Mouse (Mus musculus) spleen, postnatal 10 days (tissue): Measurements from ENCODE around the gene Sdc3.

Experiments
- DNase-seq, 2 experiments: peaks; one replicate each; pipeline ENCODE4 v3.0.0; 2021 to 2022; ENCODE audit warnings: low spot score in 2 of 2

Sdc3 gene

GRCm38 (mm10) chr4:130793180-130793501 lies 804 bp downstream of the Sdc3 start:
- DNase-seq: no peak

GRCm38 (mm10) chr4:130794771-130795170 lies 2.4 kb downstream of the Sdc3 start:
- no peak for DNase-seq

GRCm38 (mm10) chr4:130795970-130796369 lies 3.6 kb downstream of the Sdc3 start:
- no peak for DNase-seq

GRCm38 (mm10) chr4:130797201-130798051 lies 5.1 kb downstream of the Sdc3 start:
- DNase-seq: no peak

- DNase-seq: no peak
These were observed 6.1 kb downstream of the Sdc3 start for GRCm38 (mm10) chr4:130798416-130798815.

- no peak for DNase-seq
These were observed 6.8 kb downstream of the Sdc3 start for GRCm38 (mm10) chr4:130799118-130799517.

- no peak for DNase-seq
These were observed 7.2 kb downstream of the Sdc3 start for GRCm38 (mm10) chr4:130799582-130799981.

GRCm38 (mm10) chr4:130800147-130800546 lies 7.8 kb downstream of the Sdc3 start:
- DNase-seq: no peak

GRCm38 (mm10) chr4:130801198-130801597 lies 8.9 kb downstream of the Sdc3 start:
- DNase-seq: no peak

- no peak for DNase-seq
These were observed 9.4 kb downstream of the Sdc3 start for GRCm38 (mm10) chr4:130801624-130802329.

- DNase-seq: no peak
These were observed 11.3 kb downstream of the Sdc3 start for GRCm38 (mm10) chr4:130803591-130803990.

GRCm38 (mm10) chr4:130804292-130804691 lies 12.0 kb downstream of the Sdc3 start:
- no peak for DNase-seq

GRCm38 (mm10) chr4:130804771-130805361 lies 12.5 kb downstream of the Sdc3 start:
- DNase-seq: no peak

- DNase-seq: no peak
These were observed 13.4 kb downstream of the Sdc3 start for GRCm38 (mm10) chr4:130805746-130806145.

GRCm38 (mm10) chr4:130806746-130807145 lies 14.4 kb downstream of the Sdc3 start:
- DNase-seq: no peak

- no peak for DNase-seq
These were observed 17.4 kb downstream of the Sdc3 start for GRCm38 (mm10) chr4:130809784-130810183.

- DNase-seq: no peak
These were observed 18.5 kb downstream of the Sdc3 start for GRCm38 (mm10) chr4:130810845-130811244.

- DNase-seq: no peak
These were observed 19.0 kb downstream of the Sdc3 start for GRCm38 (mm10) chr4:130811385-130811784.

GRCm38 (mm10) chr4:130813958-130814357 lies 21.6 kb downstream of the Sdc3 start:
- DNase-seq: no peak

- DNase-seq: no peak
These were observed 22.5 kb downstream of the Sdc3 start for GRCm38 (mm10) chr4:130814742-130815330.

GRCm38 (mm10) chr4:130815860-130816259 lies 23.5 kb downstream of the Sdc3 start:
- no peak for DNase-seq

GRCm38 (mm10) chr4:130819806-130820205 lies 27.5 kb downstream of the Sdc3 start:
- DNase-seq: no peak
